Mouse (Mus musculus) left cerebral cortex, adult 6 months (tissue): ENCODE data around the gene Cdc42. TPM values are rescaled to one million over a fixed set of nuclear protein-coding genes. Genes with fewer than 3 reads are reported as not detected.

ENCODE experiments used
- long read RNA-seq, 2 experiments: library from polyadenylated mRNA; unstranded; transcript quantifications; one replicate each; pipeline ENCODE4 v2.0.0; 2019 to 2020
- polyA plus RNA-seq: library from polyadenylated mRNA; unstranded; fragments of <200 nt; fragmentation: Nextera tagmentation; gene quantifications from 2 replicates; pipeline ENCODE4 v1.2.3, GENCODE M21; 2021

The Cdc42 gene
- polyA plus RNA-seq, result 463 and 529 TPM in 2 replicates
- long read RNA-seq, experiment 1, transcript Cdc42-202 (6 exons, 2,108 nt), result major isoform, 1,264 of 2,444 reads
- long read RNA-seq, experiment 1, transcript Cdc42-201 (6 exons, 1,448 nt), result minor isoform, 668 of 2,444 reads
- long read RNA-seq, experiment 1, partial matches to known transcripts, result 420 of 2,444 reads
- long read RNA-seq, experiment 1, other reads (novel, unspliced or antisense), result 92 of 2,444 reads
- long read RNA-seq, experiment 2, transcript Cdc42-201 (6 exons, 1,448 nt), result minor isoform, 275 of 799 reads
- long read RNA-seq, experiment 2, transcript Cdc42-202 (6 exons, 2,108 nt), result major isoform, 280 of 799 reads
- long read RNA-seq, experiment 2, partial matches to known transcripts, result 185 of 799 reads
- long read RNA-seq, experiment 2, other reads (novel, unspliced or antisense), result 59 of 799 reads

GRCm38 (mm10) chr4:137357517-137358254, at the start of gene Cdc42:
Gene Cdc42, minus strand, starts transcription at chr4:137357720.

DNA sequence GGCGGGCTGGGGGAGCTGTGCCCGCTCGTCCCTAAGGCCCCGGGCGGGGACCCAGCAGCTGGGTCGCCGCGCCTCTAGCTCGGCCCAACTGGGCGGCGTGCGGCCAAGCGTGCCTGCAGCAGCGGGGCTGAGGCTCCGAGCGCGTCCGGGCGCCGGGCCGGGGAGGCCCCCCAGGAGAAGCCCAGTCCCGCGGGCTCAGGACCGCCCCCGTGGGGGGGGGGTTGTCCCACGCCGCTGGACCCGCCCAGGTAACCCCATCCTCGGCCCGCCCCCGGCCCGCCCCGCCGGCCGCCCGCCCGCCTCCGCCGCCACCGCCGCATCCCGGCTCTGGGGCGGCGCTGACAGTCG, 80.4 kb downstream of the Cdc42 start, which contains the start of gene Wnt4:
Gene Wnt4 (plus strand): TSS at position 324 of the 348 bp plus-strand sequence.

Other genes starting within 250 kb of the Cdc42 start
- gene Wnt4, start 80.2 kb downstream of the Cdc42 start, polyA plus RNA-seq, result 2.3 and 2.4 TPM in 2 replicates
- gene Cela3a, start 52.1 kb upstream of the Cdc42 start, polyA plus RNA-seq, result not detected in 2 replicates
- not detected in 2 replicates for gene Cela3b, start 72.8 kb upstream of the Cdc42 start, polyA plus RNA-seq
- not detected in 2 replicates for gene 1700013G24Rik, start 95.6 kb upstream of the Cdc42 start, polyA plus RNA-seq
- gene Hspg2, start 111.0 kb upstream of the Cdc42 start, polyA plus RNA-seq, result 0.44 and 0.55 TPM in 2 replicates
- not detected in 2 replicates for gene Ldlrad2, start 216.8 kb upstream of the Cdc42 start, polyA plus RNA-seq
- 25.6 and 32.5 TPM in 2 replicates for gene Usp48, start 236.0 kb upstream of the Cdc42 start, polyA plus RNA-seq